Mouse (Mus musculus) lung, postnatal 0 days (tissue): ENCODE data around the gene Idua. TPM values are rescaled to one million over a fixed set of nuclear protein-coding genes. Genes with fewer than 3 reads are reported as not detected.
A peak's percentile ranks its signal among the peaks of the same experiment; 100 is the strongest.

Experiments used
- ATAC-seq: fragments of 200-750 bp; cut with Nextera tagmentation; 2 replicates; pipeline ENCODE4 v1.8.0; 2017; ENCODE audit warnings: moderate library complexity
- DNase-seq: peaks from one replicate; pipeline ENCODE4 v3.0.0-alpha.2; 2016; ENCODE audit warnings: low spot score
- H3K27ac ChIP-seq: fragments of 300-500 bp; sonication (generic); 2 replicates; pipeline ENCODE4 v1.5.1; 2014; ENCODE audit warnings: antibody characterized with exemption, mild to moderate bottlenecking, low read length, mixed read lengths
- H3K27me3 ChIP-seq: fragments of 300-500 bp; sonication (generic); replicated peaks from 2 replicates; pipeline ENCODE4 v1.6.1; 2014; ENCODE audit warnings: low read length, mixed read lengths; ENCODE audit not compliant: insufficient read depth
- H3K36me3 ChIP-seq: fragments of 300-500 bp; sonication (generic); 2 replicates; pipeline ENCODE4 v1.6.1; 2014; ENCODE audit warnings: low read length, mixed read lengths; ENCODE audit not compliant: insufficient read depth
- H3K4me1 ChIP-seq: fragments of 300-500 bp; sonication (generic); 2 replicates; pipeline ENCODE4 v1.6.1; 2014; ENCODE audit warnings: antibody characterized with exemption, low read depth, low read length, mixed read lengths; ENCODE audit not compliant: insufficient read depth
- H3K4me2 ChIP-seq: fragments of 300-500 bp; sonication (generic); replicated peaks from 2 replicates; pipeline ENCODE4 v1.6.1; 2014; ENCODE audit warnings: low read depth, mild to moderate bottlenecking, low read length, moderate library complexity, mixed read lengths
- H3K4me3 ChIP-seq: fragments of 300-500 bp; sonication (generic); 2 replicates; pipeline ENCODE4 v1.5.1; 2014; ENCODE audit warnings: low read depth, low read length
- H3K9ac ChIP-seq: fragments of 300-500 bp; sonication (generic); replicated peaks from 2 replicates; pipeline ENCODE4 v1.6.1; 2014; ENCODE audit warnings: low read depth, mild to moderate bottlenecking
- H3K9me3 ChIP-seq: fragments of 300-500 bp; sonication (generic); 2 replicates; pipeline ENCODE4 v1.6.1; 2016; ENCODE audit warnings: low read length, mixed read lengths
- CTCF ChIP-seq: IDR thresholded peaks from 2 replicates; pipeline ENCODE4 v1.5.1; 2016; ENCODE audit warnings: antibody characterized with exemption, mild to moderate bottlenecking
- EP300 ChIP-seq: IDR thresholded peaks from 2 replicates; pipeline ENCODE4 v1.6.1; 2016; ENCODE audit warnings: antibody characterized with exemption, mild to moderate bottlenecking, control low read depth
- WGBS: fragments of 180-500 bp; shearing (Covaris S2); extraction: QIAGEN DNeasy Blood & Tissue Kit; methylation state at CpG from one replicate; pipeline ENCODE4 v1.1.7; 2014; 5-methylcytosine and 5-hydroxymethylcytosine counted together
- polyA plus RNA-seq: library from polyadenylated mRNA; unstranded; fragments of >200 nt; fragmentation: Nextera tagmentation; extraction: Ambion mirVana; gene quantifications from 2 replicates; pipeline ENCODE4 v1.2.1, GENCODE M21; 2015

The Idua gene
- polyA plus RNA-seq, 1 experiment from 2014 or later, result 7.1 TPM

DNA sequence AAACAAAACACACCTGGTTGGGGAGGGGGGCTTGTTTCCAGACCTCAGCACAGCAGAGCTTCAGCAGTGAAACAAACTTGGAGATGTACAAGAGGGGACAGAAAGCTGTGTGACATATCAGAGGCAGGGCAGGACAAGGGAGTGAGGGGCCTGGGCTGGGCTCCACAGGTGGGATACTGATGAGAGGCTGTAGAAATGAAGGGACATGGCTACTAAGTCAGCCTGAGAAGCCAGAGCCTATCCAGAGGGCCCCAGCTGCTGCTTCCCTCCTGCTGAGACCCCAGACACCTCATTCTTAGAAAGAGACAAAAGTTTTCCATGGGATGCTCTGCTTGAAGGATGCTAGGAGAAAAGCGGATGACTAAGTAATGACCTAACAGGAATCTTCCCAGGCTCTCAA is 1.5 kb upstream of the Idua start:
- no peak overlapping the region for H3K4me3 ChIP-seq
- WGBS, result 83% methylated on average over 1 of the region's 1 CpGs
- ATAC-seq, result no peak

DNA sequence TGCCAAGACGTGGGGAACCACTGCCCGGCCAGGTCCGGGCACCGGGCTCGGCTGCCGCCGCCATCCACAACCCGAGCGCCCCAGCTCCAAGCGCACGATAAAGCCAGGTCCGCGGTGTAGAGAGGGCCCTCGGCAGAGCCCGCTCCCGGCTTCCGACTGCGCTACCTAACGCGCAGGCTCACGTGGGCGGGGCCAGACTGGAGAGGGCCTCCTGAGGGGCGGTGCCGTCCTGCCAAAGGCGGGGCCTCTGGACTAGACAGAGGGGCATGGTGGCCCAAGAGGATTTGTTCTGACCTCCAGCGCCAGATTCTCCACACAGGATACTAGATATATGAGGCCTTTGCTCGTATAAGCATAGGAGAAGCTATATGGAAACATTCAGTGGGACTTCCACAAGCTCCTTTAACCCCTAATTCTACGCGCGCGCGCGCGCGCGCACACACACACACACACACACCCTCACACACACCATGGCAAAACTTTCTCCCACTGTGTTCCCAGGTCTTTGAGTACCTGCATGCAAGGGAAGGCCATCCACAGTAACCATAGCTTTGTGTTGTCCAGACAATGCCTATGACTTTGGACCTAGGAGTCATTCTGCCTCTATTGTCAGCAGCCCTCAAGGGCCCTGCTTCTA is 619 bp downstream of the Idua start:
- Histone ChIP-seq H3K4me2 (peak overlapping the region; percentile 87), H3K9me3 (no peaks in the 10 kb centered on the region), H3K4me1 (peaks cover 8% of the 10 kb centered on the region; the same call in 1 of the 2 replicates), H3K4me3 (peak overlapping the region; percentile 66), H3K36me3 (no peaks in the 10 kb centered on the region), H3K27ac (peak overlapping the region; percentile 74), H3K27me3 (no peaks in the 10 kb centered on the region), H3K9ac (peak overlapping the region; percentile 85)
- 13% methylated on average over 36 of the region's 36 CpGs for WGBS
- peak; percentile 100 for ATAC-seq
- peak; percentile 95 for DNase-seq
- TF ChIP-seq CTCF, result no peak
- TF ChIP-seq EP300, result no peak

More for the DNA sequence above, 1.5 kb upstream of the Idua start:
- H3K9ac ChIP-seq, result no peak overlapping the region
- peaks cover 18% of the 10 kb centered on the region; the same call in 1 of the 2 replicates for H3K36me3 ChIP-seq
- H3K4me1 ChIP-seq, result peaks cover 8% of the 10 kb centered on the region; the same call in 1 of the 2 replicates
- TF ChIP-seq EP300 (no peak), CTCF (no peak)
- no peak overlapping the region for H3K27ac ChIP-seq
- no peak for DNase-seq
- no peaks in the 10 kb centered on the region for H3K27me3 ChIP-seq
- H3K9me3 ChIP-seq, result no peaks in the 10 kb centered on the region
- H3K4me2 ChIP-seq, result no peak overlapping the region

DNA sequence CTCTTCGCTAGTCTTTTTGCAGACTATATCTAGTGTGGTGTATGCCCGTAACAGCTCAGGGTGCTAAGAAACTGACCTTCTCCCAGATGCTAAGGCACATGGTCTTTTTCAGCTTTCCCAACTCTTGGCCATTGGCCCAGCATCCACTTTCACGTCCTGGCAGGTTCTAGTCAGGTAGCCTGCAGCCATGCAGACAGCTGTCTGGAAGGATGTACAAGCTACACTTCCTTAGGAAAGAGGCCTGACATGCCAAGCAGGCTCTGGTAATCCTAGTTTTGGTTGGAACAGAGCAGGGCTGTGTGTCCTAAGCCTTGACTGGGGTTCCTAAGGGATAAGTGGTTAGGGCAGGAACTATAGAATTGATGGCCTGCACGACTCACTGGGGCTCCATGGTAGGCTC is 2.6 kb downstream of the Idua start:
- Histone ChIP-seq H3K4me2 (no peak overlapping the region), H3K9ac (no peak overlapping the region), H3K4me3 (no peak overlapping the region), H3K27me3 (no peaks in the 10 kb centered on the region), H3K9me3 (no peaks in the 10 kb centered on the region), H3K27ac (no peak overlapping the region), H3K4me1 (peaks cover 8% of the 10 kb centered on the region; the same call in 1 of the 2 replicates), H3K36me3 (no peaks in the 10 kb centered on the region)
- 83% methylated on average over 4 of the region's 4 CpGs for WGBS
- DNase-seq, result no peak
- no peak for ATAC-seq
- no peak for TF ChIP-seq EP300
- no peak for TF ChIP-seq CTCF

DNA sequence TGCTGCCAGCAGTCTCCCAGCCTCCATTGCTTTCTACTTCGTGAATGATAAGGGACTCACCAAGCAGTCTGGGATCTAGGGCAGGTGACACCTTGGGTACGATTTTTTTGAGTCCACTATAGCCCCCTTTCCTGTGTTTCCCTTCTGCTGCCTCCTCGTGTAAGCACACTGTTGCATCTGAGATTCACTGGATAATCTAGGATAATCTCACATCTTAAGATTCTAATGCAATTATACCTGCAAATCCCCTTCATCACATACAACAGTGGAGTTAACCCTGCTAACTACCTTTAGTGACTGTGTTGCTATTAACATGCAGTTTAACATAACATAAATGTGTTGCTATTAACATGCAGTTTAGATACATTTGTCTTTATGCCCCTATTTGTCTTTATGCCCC is 4.9 kb downstream of the Idua start:
- Histone ChIP-seq H3K4me2 (no peak overlapping the region), H3K27ac (no peak overlapping the region), H3K9me3 (no peaks in the 10 kb centered on the region), H3K4me3 (no peak overlapping the region), H3K27me3 (no peaks in the 10 kb centered on the region), H3K9ac (no peak overlapping the region), H3K4me1 (peaks cover 8% of the 10 kb centered on the region; the same call in 1 of the 2 replicates), H3K36me3 (no peaks in the 10 kb centered on the region)
- TF ChIP-seq CTCF (no peak), EP300 (no peak)
- ATAC-seq, result no peak
- DNase-seq, result no peak
- WGBS, result 44% methylated on average over 3 of the region's 3 CpGs

DNA sequence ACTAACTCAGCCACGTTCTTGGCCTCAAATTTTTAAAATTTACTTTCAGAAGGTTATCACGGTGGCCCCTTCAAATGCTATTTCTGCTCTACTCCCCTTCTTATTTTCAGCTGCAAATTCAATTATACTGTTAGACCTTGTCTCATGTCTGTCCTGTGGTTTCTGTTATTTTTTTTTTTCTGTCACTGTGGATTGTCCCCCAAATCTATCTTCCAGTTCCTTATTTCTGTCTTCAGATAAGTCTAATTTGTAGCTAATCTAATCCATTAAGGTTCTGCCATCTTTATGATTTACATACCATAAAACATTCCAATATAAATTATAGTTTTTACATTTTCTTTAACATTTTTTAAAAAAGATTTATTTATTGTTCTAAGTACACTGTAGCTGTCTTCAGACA is 7.2 kb downstream of the Idua start:
- Histone ChIP-seq H3K4me1 (peaks cover 7% of the 10 kb centered on the region; the same call in 1 of the 2 replicates), H3K9ac (no peak overlapping the region), H3K27ac (no peak overlapping the region), H3K36me3 (peaks cover 8% of the 10 kb centered on the region; the same call in 1 of the 2 replicates), H3K4me3 (no peak overlapping the region), H3K9me3 (no peaks in the 10 kb centered on the region), H3K4me2 (no peak overlapping the region), H3K27me3 (no peaks in the 10 kb centered on the region)
- 60% methylated on average over 2 of the region's 2 CpGs for WGBS
- DNase-seq, result no peak
- no peak for ATAC-seq
- no peak for TF ChIP-seq EP300
- TF ChIP-seq CTCF, result no peak

DNA sequence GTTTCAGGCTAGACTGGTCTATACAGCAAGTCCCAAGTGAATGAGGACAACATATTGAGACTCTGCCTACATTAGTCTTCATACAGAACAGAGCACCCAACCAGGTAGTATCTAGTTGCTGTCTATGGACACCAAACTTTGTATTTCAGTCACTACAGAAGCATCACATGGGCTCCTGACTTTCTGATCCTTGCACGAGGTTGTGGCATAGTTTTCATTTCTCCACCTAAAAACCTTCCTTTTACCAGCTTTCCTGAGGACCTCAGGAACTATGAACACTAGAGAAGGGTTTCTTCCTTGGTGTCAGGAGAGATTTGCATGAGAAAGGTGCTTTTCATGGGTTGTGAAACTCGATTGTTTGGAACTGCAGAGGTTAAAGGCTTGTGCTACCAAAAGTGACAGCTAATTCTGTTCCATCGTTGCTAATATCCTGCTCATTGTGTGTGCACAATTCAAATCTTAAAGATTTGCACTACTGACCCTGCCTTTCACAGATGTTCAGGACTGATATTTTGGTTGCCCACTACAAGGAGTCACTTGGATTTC is 8.3 kb downstream of the Idua start:
- DNase-seq (no peak), ATAC-seq (peak; percentile 3; the same call in 1 of the 2 replicates)
- Histone ChIP-seq H3K4me1 (peaks cover 7% of the 10 kb centered on the region; the same call in 1 of the 2 replicates), H3K27me3 (no peaks in the 10 kb centered on the region), H3K4me2 (peak overlapping the region; percentile 76), H3K9me3 (no peaks in the 10 kb centered on the region), H3K4me3 (peak overlapping the region; percentile 60), H3K36me3 (peaks cover 10% of the 10 kb centered on the region), H3K9ac (peak overlapping the region; percentile 72), H3K27ac (peak overlapping the region; percentile 88)
- WGBS, result 10% methylated on average over 3 of the region's 3 CpGs
- TF ChIP-seq EP300 (no peak), CTCF (no peak)
